Mouse (Mus musculus) thymus, postnatal 4 days (tissue): ENCODE measurements around the gene Prkce.

Experiments
- DNase-seq: peaks from one replicate; pipeline ENCODE4 v3.0.0; 2021

The Prkce gene

GRCm38 (mm10) chr17:86263985-86264649 lies 96.5 kb downstream of the Prkce start:
- no peak for DNase-seq

DNA sequence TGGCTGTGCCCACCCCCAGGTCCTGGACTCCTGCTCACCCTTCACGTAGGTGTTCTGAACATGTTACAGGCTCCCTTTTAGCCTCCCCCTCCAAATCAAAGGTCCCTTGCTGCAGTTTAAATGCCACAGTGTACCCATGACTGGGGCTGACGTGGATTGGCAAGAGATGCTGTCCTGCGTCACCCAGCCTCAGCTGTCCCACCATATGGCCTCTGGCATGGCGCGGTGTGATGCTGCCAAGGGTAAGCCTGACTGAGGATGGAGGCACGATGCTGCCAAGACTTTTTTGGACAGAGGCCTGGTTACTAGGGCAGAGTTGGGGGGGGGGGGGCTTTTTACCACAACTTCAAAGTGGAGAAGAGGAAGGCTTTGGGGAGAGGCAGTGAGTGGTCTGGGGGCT lies 98.5 kb downstream of the Prkce start:
- no peak for DNase-seq

GRCm38 (mm10) chr17:86267126-86267760 lies 99.7 kb downstream of the Prkce start:
- DNase-seq, result peak; percentile 28

DNA sequence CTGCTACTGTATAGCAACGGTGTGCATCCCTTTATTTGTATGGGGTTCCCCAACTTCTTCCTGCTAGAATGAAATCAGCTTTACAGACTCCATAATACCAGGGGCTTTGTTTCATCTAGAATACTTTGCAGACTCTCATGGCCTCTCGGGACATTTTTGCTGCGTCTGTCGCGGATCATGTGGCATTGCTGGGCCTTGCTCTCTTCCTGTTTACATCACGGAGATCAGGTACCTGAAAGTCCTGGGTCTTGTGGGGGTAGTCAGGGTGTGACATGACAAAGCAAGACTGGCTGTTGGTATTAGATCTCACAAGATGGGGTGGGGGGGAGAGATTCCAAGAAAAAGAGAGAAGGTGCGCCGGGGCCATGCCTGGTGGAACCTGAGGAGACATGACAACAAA lies 102.1 kb downstream of the Prkce start:
- no peak for DNase-seq

DNA sequence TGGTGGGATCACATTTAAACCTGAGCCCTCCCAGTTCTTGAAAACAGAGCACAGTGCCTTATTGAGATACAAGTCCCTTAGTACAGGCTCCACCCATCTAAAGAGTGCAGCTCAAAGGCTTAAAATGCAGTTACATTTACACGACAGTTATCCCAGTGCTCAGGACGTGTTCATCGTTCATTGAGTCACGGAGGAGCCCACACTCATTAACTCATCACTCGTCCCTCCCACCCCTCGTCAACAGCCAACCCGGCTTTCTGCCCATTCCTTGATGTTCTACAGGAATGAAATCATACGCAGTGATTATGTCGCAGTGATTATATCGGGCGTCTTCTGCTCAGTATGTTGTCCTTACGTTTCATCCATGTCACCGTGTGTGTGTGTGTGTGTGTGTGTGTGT lies 102.9 kb downstream of the Prkce start:
- no peak for DNase-seq

DNA sequence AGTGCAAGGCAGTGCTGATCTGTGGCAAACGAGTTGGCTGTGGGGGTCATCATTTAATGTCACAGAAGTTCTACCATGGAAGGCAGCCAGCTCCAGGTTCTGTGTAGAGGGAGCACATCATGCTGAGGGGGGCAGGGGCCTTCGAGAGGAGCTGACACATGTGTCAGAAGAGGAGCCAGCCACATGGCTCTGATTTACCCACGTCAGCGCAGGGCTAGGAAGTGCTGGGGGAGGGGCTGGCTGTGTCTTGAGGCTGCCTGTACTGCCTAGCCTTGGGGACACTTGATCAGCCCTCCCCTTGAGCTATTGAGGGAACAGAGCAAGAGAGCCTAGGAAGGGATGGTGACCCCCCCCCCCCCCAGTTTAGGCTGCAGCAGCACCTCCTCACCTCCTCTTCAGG lies 103.7 kb downstream of the Prkce start:
- DNase-seq, result peak; percentile 32

DNA sequence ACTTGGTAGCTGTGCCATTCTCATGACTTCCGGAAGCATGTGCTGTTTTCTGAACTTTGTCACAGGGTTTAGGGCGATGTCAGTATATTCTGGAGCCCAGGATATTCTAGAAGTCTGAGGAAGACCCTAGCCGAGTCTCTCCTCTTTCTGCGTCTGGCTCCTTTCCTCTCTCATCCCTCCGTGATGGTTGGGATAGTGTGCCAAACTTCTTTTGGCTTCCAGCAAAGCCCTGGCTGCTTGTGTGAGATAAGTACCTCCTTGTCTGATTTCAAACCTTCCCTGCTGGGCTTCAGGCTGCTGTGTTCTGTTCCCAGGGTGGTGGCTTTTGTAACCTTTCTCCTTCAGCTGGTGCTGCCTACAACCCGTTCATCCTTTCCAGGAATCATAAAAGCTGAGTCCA lies 105.4 kb downstream of the Prkce start:
- DNase-seq, result no peak

- no peak for DNase-seq
These were observed 106.2 kb downstream of the Prkce start for GRCm38 (mm10) chr17:86273566-86274349.

DNA sequence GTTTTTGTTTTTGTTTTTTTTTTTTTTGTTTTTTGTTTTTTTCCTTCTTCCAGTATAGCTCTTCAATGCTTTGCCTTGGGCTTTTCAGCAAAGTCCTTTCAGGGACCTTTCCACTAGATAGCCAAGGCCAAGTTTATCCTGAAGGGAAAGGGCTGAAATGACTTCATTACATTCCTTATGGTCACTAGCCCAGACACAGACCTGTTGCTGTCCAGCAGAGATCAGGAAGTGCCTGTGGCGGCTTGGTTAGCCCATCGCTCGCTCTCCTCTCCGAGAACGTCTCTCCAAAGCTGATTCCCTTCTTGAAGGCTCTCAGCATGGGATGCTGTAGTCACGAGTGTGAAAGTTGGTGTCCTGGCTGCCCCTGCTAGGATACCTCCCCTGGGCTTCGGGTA lies 106.8 kb downstream of the Prkce start:
- no peak for DNase-seq

- DNase-seq, result no peak
These were observed 108.8 kb downstream of the Prkce start for GRCm38 (mm10) chr17:86276381-86276780.

DNA sequence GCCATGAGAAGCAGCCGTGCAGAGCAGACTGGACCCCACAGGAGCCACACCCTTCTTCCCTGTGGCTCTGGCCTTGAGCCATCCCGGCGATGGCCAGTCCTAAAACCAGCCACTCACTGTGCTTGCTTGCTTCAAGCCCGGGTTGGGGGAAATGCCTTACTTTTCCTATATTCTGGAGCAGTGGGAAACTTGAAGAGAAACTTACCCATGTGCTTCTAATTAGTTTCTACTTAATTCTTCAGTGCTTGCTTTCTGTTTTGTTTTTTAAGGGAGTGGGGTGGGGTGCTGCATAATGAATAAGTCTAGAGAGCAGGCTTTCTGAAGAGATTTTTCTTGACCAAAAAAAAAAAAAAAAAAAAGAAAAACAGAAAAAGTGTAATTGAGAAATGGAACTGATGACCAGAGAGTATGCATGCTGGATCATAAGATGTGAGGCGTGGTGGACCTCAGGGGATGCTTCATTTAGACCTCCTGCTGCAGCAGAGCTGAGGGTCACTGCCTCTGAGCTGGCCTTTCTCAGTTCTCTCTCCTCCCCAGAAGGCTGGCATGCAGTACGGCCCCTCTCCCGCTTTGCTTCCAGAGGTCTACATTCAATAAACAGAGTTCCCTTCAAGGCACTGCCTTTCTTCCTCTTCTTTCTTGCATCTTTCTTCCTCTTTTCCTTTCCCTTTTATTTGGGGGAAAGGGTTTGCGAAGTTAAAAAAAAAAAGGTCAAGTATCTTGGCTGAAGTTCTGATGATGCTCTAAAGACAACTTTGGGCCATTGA lies 109.6 kb downstream of the Prkce start:
- DNase-seq, result no peak

DNA sequence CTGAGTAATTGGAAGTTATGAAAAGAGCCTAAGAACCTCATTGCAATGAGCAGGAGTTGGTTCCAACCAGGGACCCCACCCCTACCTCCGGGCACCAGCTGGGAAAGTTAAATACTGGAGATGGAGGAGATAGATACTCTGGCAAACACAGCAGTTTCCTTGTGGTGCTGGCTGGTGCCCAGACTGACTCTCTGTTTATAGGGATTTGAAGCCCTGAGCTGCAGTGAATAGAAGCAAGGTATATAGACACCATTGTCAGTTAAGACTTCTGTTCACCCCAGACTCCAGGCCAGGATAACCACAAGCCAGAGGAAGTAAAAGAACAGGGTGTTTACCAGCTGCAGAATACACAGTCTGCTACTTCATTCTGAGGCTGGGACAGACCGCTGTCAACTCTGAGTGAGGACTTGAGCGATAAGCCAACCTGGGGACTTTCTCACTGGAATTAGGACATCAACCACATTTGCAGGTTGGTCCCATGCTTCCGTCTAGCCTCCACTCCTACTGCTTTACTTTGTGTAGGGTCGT lies 110.5 kb downstream of the Prkce start:
- no peak for DNase-seq

GRCm38 (mm10) chr17:86279751-86280150 lies 112.2 kb downstream of the Prkce start:
- DNase-seq, result no peak

GRCm38 (mm10) chr17:86283741-86284140 lies 116.2 kb downstream of the Prkce start:
- DNase-seq, result no peak

- no peak for DNase-seq
These were observed 117.5 kb downstream of the Prkce start for GRCm38 (mm10) chr17:86285058-86285457.

- no peak for DNase-seq
These were observed 119.2 kb downstream of the Prkce start for GRCm38 (mm10) chr17:86286747-86287271.

- DNase-seq, result no peak
These were observed 125.1 kb downstream of the Prkce start for GRCm38 (mm10) chr17:86292711-86293110.

GRCm38 (mm10) chr17:86293247-86293744 lies 125.7 kb downstream of the Prkce start:
- peak; percentile 71 for DNase-seq

DNA sequence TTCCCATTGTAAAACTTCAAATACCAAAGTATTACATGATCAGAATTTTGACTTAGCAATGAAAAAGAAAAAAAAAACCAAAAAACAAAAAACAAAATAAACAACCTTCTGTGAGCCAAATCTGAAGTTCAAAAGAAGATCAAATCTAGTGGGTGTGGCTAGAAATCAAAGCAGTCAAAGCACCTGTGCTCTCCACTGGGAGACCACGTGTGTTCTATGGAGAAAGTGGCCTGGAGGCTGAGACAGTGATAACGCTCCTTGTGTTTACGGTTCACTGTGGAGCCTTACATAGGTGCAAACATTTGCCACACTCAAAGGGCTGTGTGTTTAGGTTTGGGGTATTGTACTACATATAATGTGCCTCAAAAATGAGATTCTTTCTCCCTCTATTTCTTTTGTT lies 132.0 kb downstream of the Prkce start:
- DNase-seq, result no peak

DNA sequence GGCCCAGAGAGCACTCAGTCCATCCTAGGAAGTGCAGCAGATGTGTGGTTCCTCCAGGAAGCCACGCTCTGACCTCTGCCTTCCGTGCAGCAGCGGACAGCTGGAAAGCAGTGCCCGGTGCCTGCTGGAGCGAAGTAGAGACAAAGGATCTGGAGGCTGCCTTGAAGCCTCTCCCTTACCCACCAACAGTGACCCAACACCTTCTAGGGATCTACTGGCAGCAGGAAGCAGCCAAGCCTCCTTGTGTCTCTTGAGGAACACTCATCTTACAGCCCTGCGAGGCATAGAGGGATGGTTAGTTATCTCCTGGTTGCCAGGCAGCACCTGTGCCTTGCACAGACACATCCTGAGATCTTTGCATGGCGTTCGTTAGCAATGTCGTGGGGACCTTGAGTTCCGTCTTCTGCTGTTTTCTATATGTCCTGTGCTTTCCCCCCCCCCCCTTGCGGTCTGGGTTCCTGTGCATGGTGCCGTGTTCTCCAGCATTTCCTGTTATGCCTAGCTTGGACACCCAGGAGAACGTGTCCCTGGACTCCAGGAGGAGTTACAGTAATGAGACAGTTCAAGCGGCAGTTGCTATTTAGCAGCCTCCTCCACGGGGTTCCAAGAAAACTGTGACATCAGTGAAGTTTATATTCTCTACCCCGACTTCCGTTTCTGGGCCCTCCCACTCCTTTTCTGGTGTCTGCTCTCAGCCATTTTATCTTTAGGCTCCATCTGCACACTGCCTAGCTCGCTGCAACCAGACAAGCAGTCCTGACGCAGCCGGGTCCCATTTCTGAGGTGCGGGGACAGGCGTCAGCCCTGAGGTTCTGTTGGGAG lies 133.4 kb downstream of the Prkce start:
- DNase-seq, result peak; percentile 61

- DNase-seq, result no peak
These were observed 134.7 kb downstream of the Prkce start for GRCm38 (mm10) chr17:86302266-86302665.
